Mouse (Mus musculus): ENCODE results near the gene Kctd5. TPM values are rescaled to one million over a fixed set of nuclear protein-coding genes. Genes with fewer than 3 reads are reported as not detected.
"Not testable (repeated sequence)": the region's sequence is repeated elsewhere in the genome, so short reads cannot be mapped to it uniquely, and the experiment has no call there.

Kctd5 gene
- polyA plus RNA-seq, 1 experiment from 2014 or later: 88.8 TPM

DNA sequence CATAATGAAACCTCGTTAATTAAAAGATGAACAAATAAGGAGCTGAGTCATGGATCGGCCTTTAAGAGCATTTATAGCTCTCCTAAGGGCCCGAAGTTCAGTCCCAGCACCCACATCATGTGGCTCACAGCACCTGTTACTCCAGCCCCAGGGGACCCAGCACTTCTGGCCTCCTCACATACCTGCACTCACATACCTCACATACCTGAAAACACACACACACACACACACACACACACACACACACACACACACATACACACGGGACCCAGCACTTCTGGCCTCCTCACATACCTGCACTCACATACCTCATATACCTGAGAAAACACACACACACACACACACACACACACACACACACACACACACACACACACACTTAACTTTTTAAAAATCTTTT, 13.1 kb upstream of the Kctd5 start:
- H3K27ac ChIP-seq (replicated peaks; ENCODE audit: low read depth, low read length); ATAC-seq (replicated peaks; ENCODE audit: insufficient number of reproducible peaks, low FRiP score, low TSS enrichment, low read depth); H3K9ac ChIP-seq (replicated peaks; ENCODE audit: low read length); H3K36me3 ChIP-seq (replicated peaks; ENCODE audit: control insufficient read depth, insufficient read depth, low read depth, low read length); DNase-seq (ENCODE audit: low spot score); H3K9me3 ChIP-seq (replicated peaks; ENCODE audit: control insufficient read depth, low read length); H3K4me3 ChIP-seq (ENCODE audit: low read depth, low read length); H3K27me3 ChIP-seq (ENCODE audit: control insufficient read depth, insufficient read depth, low read length); H3K4me1 ChIP-seq (ENCODE audit: control insufficient read depth, insufficient read depth, low read length); H3K4me2 ChIP-seq (ENCODE audit: low read depth, low read length): not testable (repeated sequence)
- 86% methylated on average over 4 of the region's 4 CpGs for WGBS

DNA sequence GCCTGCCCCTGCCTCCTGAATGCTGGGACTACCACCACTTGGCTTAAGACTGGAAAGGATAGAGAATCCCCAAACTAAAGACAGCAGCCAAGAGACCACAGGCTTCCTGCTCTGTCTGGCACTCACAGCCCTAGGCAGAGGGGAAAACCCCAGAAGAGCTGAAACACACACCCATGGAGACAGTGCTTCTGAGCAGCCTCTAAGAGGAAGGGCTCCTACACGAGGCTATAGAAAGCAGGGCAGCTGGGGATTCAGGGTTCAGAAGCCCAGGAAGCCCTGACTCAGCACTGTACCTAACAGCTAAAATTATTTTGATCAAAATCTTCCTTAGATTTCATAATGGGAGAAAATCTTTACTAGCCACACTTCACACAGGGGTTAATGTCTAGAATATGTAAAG, 11.3 kb upstream of the Kctd5 start:
- Histone ChIP-seq H3K36me3 (replicated peaks; ENCODE audit: control insufficient read depth, insufficient read depth, low read depth, low read length) (peaks cover under 1% of the 10 kb centered on the region; the same call in 1 of the 2 replicates), H3K4me1 (ENCODE audit: control insufficient read depth, insufficient read depth, low read length) (no peaks in the 10 kb centered on the region), H3K9ac (replicated peaks; ENCODE audit: low read length) (no peak overlapping the region), H3K9me3 (replicated peaks; ENCODE audit: control insufficient read depth, low read length) (no peaks in the 10 kb centered on the region), H3K4me3 (ENCODE audit: low read depth, low read length) (no peak overlapping the region), H3K4me2 (ENCODE audit: low read depth, low read length) (no peak overlapping the region), H3K27me3 (ENCODE audit: control insufficient read depth, insufficient read depth, low read length) (no peaks in the 10 kb centered on the region), H3K27ac (replicated peaks; ENCODE audit: low read depth, low read length) (no peak overlapping the region)
- ATAC-seq (replicated peaks; ENCODE audit: insufficient number of reproducible peaks, low FRiP score, low TSS enrichment, low read depth): no peak
- 61% methylated on average over 1 of the region's 1 CpGs for WGBS
- DNase-seq (ENCODE audit: low spot score): no peak

DNA sequence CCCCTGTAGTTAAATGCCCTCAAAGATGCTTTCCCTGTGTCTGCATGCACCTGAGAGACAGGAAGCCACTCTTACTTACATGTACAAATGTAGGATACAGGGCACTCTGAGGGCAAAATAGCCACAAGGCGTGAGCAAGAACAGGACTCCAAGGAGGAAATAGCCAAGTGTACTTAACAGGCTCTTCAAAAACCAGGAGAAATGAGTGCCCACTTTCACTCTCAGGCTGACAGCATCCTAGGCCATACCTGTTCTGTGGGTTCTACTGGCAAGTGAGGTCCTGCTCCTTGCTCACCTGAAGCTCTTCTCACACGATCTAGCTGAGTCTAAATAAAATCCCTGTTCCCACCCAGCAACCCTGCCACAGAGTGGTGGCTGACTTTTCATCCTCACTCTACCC, 3.8 kb upstream of the Kctd5 start:
- WGBS: 86% methylated on average over 2 of the region's 2 CpGs

DNA sequence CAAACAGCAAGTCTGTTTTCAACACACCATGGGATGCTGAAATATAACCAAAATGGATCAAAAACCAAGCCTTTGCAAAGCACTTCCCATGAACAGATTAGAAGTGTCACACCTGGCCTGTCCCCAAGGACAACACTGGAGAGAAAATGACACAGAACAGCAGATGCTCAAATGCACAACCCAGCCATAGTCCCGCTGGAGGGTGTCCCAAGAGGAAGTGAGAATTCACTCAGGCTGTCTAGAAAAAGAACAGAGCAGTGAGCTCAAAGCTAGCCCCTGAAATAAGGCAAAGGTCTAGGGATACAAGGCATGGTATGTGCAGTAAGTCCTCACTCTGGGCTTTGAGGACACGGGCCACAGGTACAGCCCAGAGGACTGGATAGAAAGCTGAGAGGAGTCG, 3.8 kb downstream of the Kctd5 start:
- no peaks in the 10 kb centered on the region for H3K4me1 ChIP-seq (ENCODE audit: control insufficient read depth, insufficient read depth, low read length)
- no peaks in the 10 kb centered on the region; the same call in 1 of the 2 replicates for H3K36me3 ChIP-seq (replicated peaks; ENCODE audit: control insufficient read depth, insufficient read depth, low read depth, low read length)
- no peak for DNase-seq (ENCODE audit: low spot score)
- 92% methylated on average over 3 of the region's 3 CpGs for WGBS
- no peaks in the 10 kb centered on the region for H3K9me3 ChIP-seq (replicated peaks; ENCODE audit: control insufficient read depth, low read length)
- no peak overlapping the region for H3K4me3 ChIP-seq (ENCODE audit: low read depth, low read length)
- H3K27ac ChIP-seq (replicated peaks; ENCODE audit: low read depth, low read length): no peak overlapping the region
- ATAC-seq (replicated peaks; ENCODE audit: insufficient number of reproducible peaks, low FRiP score, low TSS enrichment, low read depth): no peak
- no peaks in the 10 kb centered on the region for H3K27me3 ChIP-seq (ENCODE audit: control insufficient read depth, insufficient read depth, low read length)
- H3K9ac ChIP-seq (replicated peaks; ENCODE audit: low read length): no peak overlapping the region
- H3K4me2 ChIP-seq (ENCODE audit: low read depth, low read length): no peak overlapping the region

More for the DNA sequence above, 3.8 kb upstream of the Kctd5 start:
- Histone ChIP-seq H3K9me3 (replicated peaks; ENCODE audit: control insufficient read depth, low read length) (no peaks in the 10 kb centered on the region), H3K4me3 (ENCODE audit: low read depth, low read length) (no peak overlapping the region), H3K27me3 (ENCODE audit: control insufficient read depth, insufficient read depth, low read length) (no peaks in the 10 kb centered on the region), H3K4me1 (ENCODE audit: control insufficient read depth, insufficient read depth, low read length) (no peaks in the 10 kb centered on the region), H3K9ac (replicated peaks; ENCODE audit: low read length) (no peak overlapping the region), H3K36me3 (replicated peaks; ENCODE audit: control insufficient read depth, insufficient read depth, low read depth, low read length) (0 out of 2 replicates have a peak, but pooled peaks cover 2% of the 10 kb centered on the region), H3K27ac (replicated peaks; ENCODE audit: low read depth, low read length) (no peak overlapping the region), H3K4me2 (ENCODE audit: low read depth, low read length) (no peak overlapping the region)
- no peak for ATAC-seq (replicated peaks; ENCODE audit: insufficient number of reproducible peaks, low FRiP score, low TSS enrichment, low read depth)
- no peak for DNase-seq (ENCODE audit: low spot score)

DNA sequence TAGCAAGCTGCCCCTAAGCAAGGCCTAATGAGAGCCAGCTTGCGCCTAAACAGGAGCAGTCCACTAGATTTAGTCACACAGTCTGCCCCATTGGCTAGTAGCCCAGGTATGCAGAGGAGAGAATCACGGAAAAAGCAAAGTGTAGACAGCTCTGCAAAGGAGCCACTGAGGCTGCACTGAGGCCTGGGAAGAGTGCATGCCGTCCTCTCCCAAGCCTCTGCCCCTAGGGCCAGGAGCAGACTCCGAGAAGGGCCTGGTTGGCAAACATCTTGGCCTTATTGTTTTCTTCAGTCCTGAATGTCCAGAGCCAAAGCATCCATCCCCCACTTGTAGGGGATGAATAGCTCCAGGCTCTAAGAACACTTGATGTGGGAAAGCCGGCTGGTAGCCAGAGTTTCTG, 5.0 kb downstream of the Kctd5 start:
- Histone ChIP-seq H3K9me3 (replicated peaks; ENCODE audit: control insufficient read depth, low read length) (no peaks in the 10 kb centered on the region), H3K9ac (replicated peaks; ENCODE audit: low read length) (no peak overlapping the region), H3K4me3 (ENCODE audit: low read depth, low read length) (no peak overlapping the region), H3K4me1 (ENCODE audit: control insufficient read depth, insufficient read depth, low read length) (no peaks in the 10 kb centered on the region), H3K36me3 (replicated peaks; ENCODE audit: control insufficient read depth, insufficient read depth, low read depth, low read length) (no peaks in the 10 kb centered on the region; the same call in 1 of the 2 replicates), H3K27ac (replicated peaks; ENCODE audit: low read depth, low read length) (no peak overlapping the region), H3K4me2 (ENCODE audit: low read depth, low read length) (no peak overlapping the region), H3K27me3 (ENCODE audit: control insufficient read depth, insufficient read depth, low read length) (no peaks in the 10 kb centered on the region)
- ATAC-seq (replicated peaks; ENCODE audit: insufficient number of reproducible peaks, low FRiP score, low TSS enrichment, low read depth) (no peak), DNase-seq (ENCODE audit: low spot score) (peak; percentile 5)
- 85% methylated on average over 5 of the region's 5 CpGs for WGBS

DNA sequence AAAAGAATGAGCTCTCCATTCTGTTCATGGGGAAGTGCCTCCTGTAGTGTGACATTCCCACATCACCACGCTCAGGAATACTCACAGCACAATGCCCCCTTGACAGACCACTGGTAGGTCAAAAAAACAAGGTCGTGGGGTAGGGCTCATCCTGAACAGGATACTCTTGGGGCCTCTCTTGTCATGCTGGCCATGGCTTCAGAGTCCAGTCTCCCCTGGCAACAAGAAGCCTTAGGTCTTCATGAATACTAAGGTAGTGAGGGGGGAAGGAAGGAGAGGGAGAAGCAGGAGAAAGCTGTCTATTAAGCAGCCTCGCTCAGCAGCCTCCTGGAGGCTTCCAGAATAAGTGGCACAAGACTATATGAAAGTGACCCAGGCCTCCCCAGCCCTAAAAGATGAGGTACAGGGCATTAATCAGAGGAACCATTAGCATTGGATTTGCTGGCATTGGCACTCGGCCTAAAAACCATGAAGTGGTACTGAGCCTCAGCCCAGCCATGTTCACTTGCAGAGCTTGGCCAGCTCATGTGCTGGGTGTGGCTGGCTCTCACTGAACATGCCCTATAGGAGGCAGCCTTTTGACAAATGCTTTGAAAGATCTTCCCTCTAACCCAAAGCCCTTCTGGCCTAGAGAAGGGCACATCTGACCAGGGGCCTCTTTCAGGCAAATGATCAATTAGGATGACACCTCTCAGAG, 10.7 kb downstream of the Kctd5 start:
- no peaks in the 10 kb centered on the region for H3K4me1 ChIP-seq (ENCODE audit: control insufficient read depth, insufficient read depth, low read length)
- no peak overlapping the region for H3K27ac ChIP-seq (replicated peaks; ENCODE audit: low read depth, low read length)
- no peaks in the 10 kb centered on the region for H3K9me3 ChIP-seq (replicated peaks; ENCODE audit: control insufficient read depth, low read length)
- peaks cover 8% of the 10 kb centered on the region for H3K36me3 ChIP-seq (replicated peaks; ENCODE audit: control insufficient read depth, insufficient read depth, low read depth, low read length)
- no peak overlapping the region for H3K9ac ChIP-seq (replicated peaks; ENCODE audit: low read length)
- 78% methylated on average over 4 of the region's 4 CpGs for WGBS
- no peak for ATAC-seq (replicated peaks; ENCODE audit: insufficient number of reproducible peaks, low FRiP score, low TSS enrichment, low read depth)
- no peak overlapping the region for H3K4me2 ChIP-seq (ENCODE audit: low read depth, low read length)
- no peak overlapping the region for H3K4me3 ChIP-seq (ENCODE audit: low read depth, low read length)
- H3K27me3 ChIP-seq (ENCODE audit: control insufficient read depth, insufficient read depth, low read length): no peaks in the 10 kb centered on the region
- DNase-seq (ENCODE audit: low spot score): no peak

DNA sequence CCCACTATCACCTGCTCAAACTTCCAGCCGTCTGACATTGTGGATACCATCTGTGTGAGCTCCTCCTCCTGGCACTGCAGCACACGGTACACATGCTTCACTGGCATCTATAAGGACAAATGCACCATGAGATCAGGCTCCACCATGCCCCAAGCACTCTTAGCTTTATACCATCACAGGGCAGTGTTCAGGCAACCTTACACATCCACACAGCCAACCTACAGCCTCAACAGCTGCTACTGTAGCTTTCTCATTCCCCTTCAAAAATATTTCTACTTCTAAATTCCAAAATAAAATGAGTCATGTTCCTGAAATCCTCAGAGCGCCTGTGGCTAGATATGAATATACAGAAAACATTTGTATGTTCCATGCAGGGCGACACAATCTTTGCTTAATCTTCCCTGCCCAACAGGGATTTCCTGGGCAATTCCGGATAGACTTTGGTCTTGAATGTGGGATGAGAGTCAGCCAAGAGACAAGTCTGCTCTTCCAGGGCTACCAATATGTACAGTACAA, 15.5 kb downstream of the Kctd5 start:
- Histone ChIP-seq H3K9me3 (replicated peaks; ENCODE audit: control insufficient read depth, low read length) (no peaks in the 10 kb centered on the region), H3K9ac (replicated peaks; ENCODE audit: low read length) (no peak overlapping the region), H3K4me1 (ENCODE audit: control insufficient read depth, insufficient read depth, low read length) (no peaks in the 10 kb centered on the region), H3K27me3 (ENCODE audit: control insufficient read depth, insufficient read depth, low read length) (no peaks in the 10 kb centered on the region), H3K27ac (replicated peaks; ENCODE audit: low read depth, low read length) (no peak overlapping the region), H3K4me3 (ENCODE audit: low read depth, low read length) (no peak overlapping the region), H3K4me2 (ENCODE audit: low read depth, low read length) (no peak overlapping the region), H3K36me3 (replicated peaks; ENCODE audit: control insufficient read depth, insufficient read depth, low read depth, low read length) (peaks cover 26% of the 10 kb centered on the region)
- no peak for ATAC-seq (replicated peaks; ENCODE audit: insufficient number of reproducible peaks, low FRiP score, low TSS enrichment, low read depth)
- 87% methylated on average over 5 of the region's 5 CpGs for WGBS
- DNase-seq (ENCODE audit: low spot score): no peak
